21 mouse cellular contexts compared by ENCODE assay signal in the genomic region with DNA sequence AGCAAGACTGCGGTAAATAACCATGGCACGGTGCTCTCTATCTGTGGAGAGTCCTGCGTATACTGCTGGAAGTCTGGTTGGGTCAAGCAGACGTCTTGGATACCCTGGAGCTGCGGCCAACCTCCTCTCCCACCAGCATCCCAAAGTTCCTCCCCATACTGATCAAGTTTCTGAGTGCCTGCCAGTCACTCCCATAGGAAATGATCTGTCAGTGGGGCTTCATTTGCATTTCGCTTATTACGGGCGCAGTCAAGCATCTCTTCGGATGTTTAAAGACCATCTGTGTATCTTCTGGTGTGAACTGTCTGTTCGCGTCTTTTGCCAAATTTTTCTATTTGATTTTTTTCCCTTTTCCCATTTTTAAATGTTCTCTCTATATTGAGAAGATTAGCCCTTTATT. TPM values are rescaled to one million over a fixed set of nuclear protein-coding genes. Genes with fewer than 3 reads are reported as not detected.
"Had no signal": no experiment of that assay in that cellular context is flagged by ENCODE, and none has a peak within 500 bp of the region (broad histone marks: within the 10 kb centered on the region; RNA-seq: fewer than 3 reads in every experiment).

No protein-coding gene starts in this region.

- DNase-seq: kidney, postnatal 10 days; kidney, postnatal 4 days; liver; liver, embryonic 13.5 days; liver, postnatal 0 days; lung, postnatal 14 days; right cerebral cortex, postnatal 14 days; thymus, postnatal 36 days had no signal

- H3K36me3 ChIP-seq: lung, embryonic 15.5 days; stomach, embryonic 15.5 days had no signal

- H3K4me3 ChIP-seq: left cerebral cortex, adult 2 months; limb, embryonic 12.5 days; liver, embryonic 13.5 days; lung, embryonic 15.5 days; megakaryocyte, embryonic 14.5 days; stomach, embryonic 15.5 days had no signal

- H3K4me2 ChIP-seq: liver, embryonic 13.5 days; midbrain, embryonic 11.5 days had no signal

- H3K9ac ChIP-seq: liver, embryonic 13.5 days; liver, postnatal 0 days; lung, embryonic 15.5 days; stomach, embryonic 15.5 days had no signal

- H3K27me3 ChIP-seq: stomach, embryonic 15.5 days had no signal

- ATAC-seq: liver, postnatal 0 days; midbrain, embryonic 16.5 days had no signal

- H3K9me3 ChIP-seq: limb, embryonic 12.5 days; liver, embryonic 13.5 days; lung, embryonic 15.5 days; megakaryocyte, embryonic 14.5 days; stomach, embryonic 15.5 days had no signal

- H3K4me1 ChIP-seq: megakaryocyte, embryonic 14.5 days had no signal

- H3K27ac ChIP-seq: left cerebral cortex, adult 2 months; limb, embryonic 12.5 days; liver, embryonic 13.5 days; lung, embryonic 15.5 days; macrophage; stomach, embryonic 15.5 days had no signal

RNA-seq across cellular contexts. Expression of a gene that starts 18.7 kb away (rescaled TPM):
- polyA plus RNA-seq: macrophage had no signal

RNA-seq across cellular contexts. Expression of a gene that starts 28.3 kb away (rescaled TPM):
- total RNA-seq: left cerebral cortex, adult 2 months; left cerebral cortex, postnatal 25 days had no signal

RNA-seq across cellular contexts. Expression of a gene that starts 31.5 kb away (rescaled TPM):
- total RNA-seq: layer of hippocampus, postnatal 14 days; left cerebral cortex, adult 2 months; left cerebral cortex, postnatal 25 days had no signal
- polyA plus RNA-seq: kidney, embryonic 14.5 days; limb, embryonic 12.5 days; liver, embryonic 13.5 days; liver, postnatal 0 days; lung, embryonic 15.5 days; macrophage; midbrain, embryonic 11.5 days; midbrain, embryonic 16.5 days; neural tube, embryonic 14.5 days had no signal

RNA-seq across cellular contexts. Expression of a gene that starts 38.0 kb away (rescaled TPM):
- total RNA-seq: layer of hippocampus, postnatal 14 days; left cerebral cortex, adult 2 months; left cerebral cortex, postnatal 25 days had no signal
- polyA plus RNA-seq: kidney, embryonic 14.5 days; limb, embryonic 12.5 days; liver, embryonic 13.5 days; liver, postnatal 0 days; lung, embryonic 15.5 days; macrophage; midbrain, embryonic 16.5 days; neural tube, embryonic 14.5 days; spleen, adult 2 months had no signal

RNA-seq across cellular contexts. Expression of a gene that starts 41.4 kb away (rescaled TPM):
- polyA plus RNA-seq: macrophage had no signal
